Mouse (Mus musculus) urinary bladder, postnatal 14 days (tissue): ENCODE results near the gene 1700067K01Rik.

Experiments used
- DNase-seq: peaks from one replicate; pipeline ENCODE4 v3.0.0; 2021; ENCODE audit warnings: low spot score

Gene 1700067K01Rik

GRCm38 (mm10) chr8:84053229-84053628, 51.9 kb downstream of the 1700067K01Rik start:
- no peak for DNase-seq
